Mouse (Mus musculus) embryonic fibroblast, embryonic 13.5 days (primary cell): ENCODE measurements at regions not wholly inside any gene's neighbourhood (a gene's known extent, or its start where the extent isn't known, plus 50 kb on each side); places are given as distances from the start of the nearest gene placed in this dataset.

Experiments
- CTCF ChIP-seq: IDR thresholded peaks from 2 replicates; pipeline ENCODE4 v1.5.1; 2011; ENCODE audit warnings: mild to moderate bottlenecking, control low read depth, low read length, moderate library complexity, borderline replicate concordance; ENCODE audit not compliant: insufficient read depth
- POLR2A ChIP-seq: IDR thresholded peaks from 2 replicates; pipeline ENCODE4 v1.6.1; 2011; ENCODE audit warnings: low read depth, mild to moderate bottlenecking, control low read depth, low read length, moderate library complexity

- TF ChIP-seq POLR2A, result no peak
- TF ChIP-seq CTCF, result no peak
These were observed 102.7 kb upstream of the Sstr4 start for GRCm38 (mm10) chr2:148292442-148292841.
